Mouse (Mus musculus) liver, postnatal 0 days (tissue): ENCODE results near the gene Pepd.

Experiments
- CTCF ChIP-seq: sonication (generic); IDR thresholded peaks from 2 replicates; pipeline ENCODE4 v1.5.1; 2016; ENCODE audit warnings: antibody characterized with exemption, low read depth
- EP300 ChIP-seq: IDR thresholded peaks from 2 replicates; pipeline ENCODE4 v1.6.1; 2016; ENCODE audit warnings: antibody characterized with exemption, low read depth, mild to moderate bottlenecking

DNA sequence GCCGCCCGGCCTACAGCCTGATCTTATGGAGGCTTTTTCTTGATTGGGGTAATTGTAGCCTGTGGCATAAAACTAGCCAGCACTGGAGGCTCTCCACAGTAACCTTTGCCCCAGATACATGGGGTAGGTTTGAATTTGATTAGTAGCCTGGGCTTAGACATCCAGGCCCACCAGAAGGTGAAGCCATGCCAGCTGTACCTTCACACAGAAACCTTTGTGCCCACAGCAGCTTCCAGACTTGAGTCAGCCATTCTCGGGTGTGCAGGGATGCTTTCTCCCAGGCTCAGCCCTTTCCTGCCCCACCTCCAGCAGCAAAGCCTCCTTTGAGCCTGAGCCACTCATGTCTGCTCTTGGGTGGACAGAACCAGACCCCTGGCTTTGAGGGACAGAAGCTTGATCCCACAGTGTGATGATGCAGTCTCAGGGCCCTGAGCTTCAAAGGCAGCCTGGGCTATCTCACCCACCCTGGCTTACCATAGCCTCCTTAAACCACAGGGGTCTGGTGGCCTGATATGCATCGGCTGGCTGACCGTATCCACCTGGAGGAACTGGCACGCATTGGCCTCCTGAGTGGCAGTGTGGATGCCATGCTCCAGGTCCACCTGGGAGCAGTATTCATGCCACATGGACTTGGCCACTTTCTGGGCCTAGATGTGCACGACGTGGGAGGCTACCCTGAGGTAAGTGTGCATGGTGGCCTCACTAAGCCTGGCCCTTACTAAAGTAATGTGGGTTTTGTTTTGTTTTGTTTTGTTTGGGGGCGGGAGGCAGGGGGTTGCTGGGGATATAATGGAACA, 128.2 kb downstream of the Pepd start:
- no peak for TF ChIP-seq EP300
- TF ChIP-seq CTCF: no peak
